Mouse (Mus musculus) forebrain, postnatal 0 days (tissue): ENCODE measurements around the gene Lrrc32. TPM values are rescaled to one million over a fixed set of nuclear protein-coding genes. Genes with fewer than 3 reads are reported as not detected.

ENCODE experiments used
- ATAC-seq: fragments of 200-750 bp; cut with Nextera tagmentation; 2 replicates; pipeline ENCODE4 v1.8.0; 2017; ENCODE audit warnings: mild to moderate bottlenecking, moderate library complexity
- DNase-seq: peaks from one replicate; pipeline ENCODE4 v3.0.0-alpha.2; 2015
- H3K27ac ChIP-seq: fragments of 300-500 bp; sonication (generic); 2 replicates; pipeline ENCODE4 v1.5.1; 2014; ENCODE audit warnings: low read depth, mild to moderate bottlenecking, antibody characterized with exemption, low read length, moderate library complexity, mixed read lengths
- H3K27me3 ChIP-seq: fragments of 300-500 bp; sonication (generic); 2 replicates; pipeline ENCODE4 v1.6.1; 2014; ENCODE audit warnings: mild to moderate bottlenecking, low read length, mixed read lengths; ENCODE audit not compliant: insufficient read depth
- H3K36me3 ChIP-seq: fragments of 300-500 bp; sonication (generic); 2 replicates; pipeline ENCODE4 v1.6.1; 2014; ENCODE audit warnings: mild to moderate bottlenecking, moderate library complexity; ENCODE audit not compliant: insufficient read depth
- H3K4me1 ChIP-seq: fragments of 300-500 bp; sonication (generic); 2 replicates; pipeline ENCODE4 v1.6.1; 2014; ENCODE audit warnings: antibody characterized with exemption; ENCODE audit not compliant: insufficient read depth
- H3K4me2 ChIP-seq: fragments of 300-500 bp; sonication (generic); 2 replicates; pipeline ENCODE4 v1.6.1; 2014; ENCODE audit warnings: low read depth, mild to moderate bottlenecking, moderate library complexity
- H3K4me3 ChIP-seq: fragments of 300-500 bp; sonication (generic); 2 replicates; pipeline ENCODE4 v1.5.1; 2014; ENCODE audit warnings: low read depth, low read length, mixed read lengths
- H3K9ac ChIP-seq: fragments of 300-500 bp; sonication (generic); 2 replicates; pipeline ENCODE4 v1.6.1; 2014; ENCODE audit warnings: mild to moderate bottlenecking
- H3K9me3 ChIP-seq: fragments of 300-500 bp; sonication (generic); 2 replicates; pipeline ENCODE4 v1.6.1; 2016; ENCODE audit warnings: low read length
- CTCF ChIP-seq: sonication (generic); IDR thresholded peaks from 2 replicates; pipeline ENCODE4 v1.5.1; 2016; ENCODE audit warnings: antibody characterized with exemption, control low read depth, low read depth
- WGBS: fragments of 180-500 bp; shearing (Covaris S2); extraction: QIAGEN DNeasy Blood & Tissue Kit; methylation state at CpG from one replicate; pipeline ENCODE4 v1.1.7; 2014; 5-methylcytosine and 5-hydroxymethylcytosine counted together
- polyA plus RNA-seq: library from polyadenylated mRNA; unstranded; fragments of >200 nt; fragmentation: Nextera tagmentation; extraction: Ambion mirVana; gene quantifications from 2 replicates; pipeline ENCODE4 v1.2.1, GENCODE M21; 2015
- total RNA-seq: library from RNA; depleted of rRNA; stranded (reverse); fragments of >200 nt; gene quantifications from 2 replicates; pipeline ENCODE4 v1.2.3, GENCODE M21; 2014

Lrrc32 gene
- total and polyA plus RNA-seq, 2 experiments from 2014 or later = 4.2 to 6.0 TPM

- H3K4me1 ChIP-seq = 0 out of 2 replicates have a peak, but pooled peaks cover 4% of the 10 kb centered on the region
Observed at GRCm38 (mm10) chr7:98493307-98493706, 4.2 kb downstream of the Lrrc32 start.

GRCm38 (mm10) chr7:98493901-98494480 is 4.9 kb downstream of the Lrrc32 start:
- Histone ChIP-seq H3K27ac (no peak overlapping the region), H3K4me2 (no peak overlapping the region), H3K9ac (no peak overlapping the region), H3K4me1 (0 out of 2 replicates have a peak, but pooled peaks cover 4% of the 10 kb centered on the region), H3K4me3 (no peak overlapping the region), H3K9me3 (no peaks in the 10 kb centered on the region), H3K27me3 (no peaks in the 10 kb centered on the region), H3K36me3 (no peaks in the 10 kb centered on the region)
- WGBS = 79% methylated on average over 18 of the region's 18 CpGs
- no peak for TF ChIP-seq CTCF
- ATAC-seq = no peak
- no peak for DNase-seq

More at GRCm38 (mm10) chr7:98493307-98493706, 4.2 kb downstream of the Lrrc32 start:
- WGBS = 64% methylated on average over 2 of the region's 2 CpGs
- Histone ChIP-seq H3K36me3 (no peaks in the 10 kb centered on the region), H3K9ac (no peak overlapping the region), H3K27ac (no peak overlapping the region), H3K4me3 (no peak overlapping the region), H3K9me3 (no peaks in the 10 kb centered on the region), H3K4me2 (no peak overlapping the region), H3K27me3 (no peaks in the 10 kb centered on the region)
- DNase-seq (no peak), ATAC-seq (no peak)
- TF ChIP-seq CTCF = no peak

DNA sequence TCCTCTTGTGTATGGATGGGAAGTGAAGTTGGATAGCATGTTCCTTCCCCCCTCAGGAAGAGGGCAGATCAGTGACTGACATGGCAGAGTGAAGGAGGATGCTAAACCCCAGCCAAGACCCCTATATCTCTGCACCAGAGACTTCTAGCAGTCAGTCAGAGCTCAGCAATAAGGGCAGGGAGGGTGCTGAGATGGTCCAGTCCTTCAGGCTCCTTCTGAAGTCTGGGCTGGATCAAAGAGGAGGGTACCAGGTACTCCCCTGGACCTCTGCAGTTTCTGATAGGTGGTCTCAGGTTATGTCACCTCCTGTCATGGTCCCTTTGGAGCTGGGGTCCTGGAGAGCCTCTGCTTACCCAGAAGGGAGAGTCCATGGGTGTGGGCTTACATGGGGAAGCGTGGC is 6.5 kb downstream of the Lrrc32 start:
- Histone ChIP-seq H3K4me2 (no peak overlapping the region), H3K9me3 (no peaks in the 10 kb centered on the region), H3K36me3 (no peaks in the 10 kb centered on the region), H3K4me1 (no peaks in the 10 kb centered on the region), H3K4me3 (no peak overlapping the region), H3K27ac (no peak overlapping the region), H3K9ac (no peak overlapping the region), H3K27me3 (no peaks in the 10 kb centered on the region)
- TF ChIP-seq CTCF = no peak
- DNase-seq (no peak), ATAC-seq (no peak)
- WGBS = 83% methylated on average over 1 of the region's 1 CpGs

DNA sequence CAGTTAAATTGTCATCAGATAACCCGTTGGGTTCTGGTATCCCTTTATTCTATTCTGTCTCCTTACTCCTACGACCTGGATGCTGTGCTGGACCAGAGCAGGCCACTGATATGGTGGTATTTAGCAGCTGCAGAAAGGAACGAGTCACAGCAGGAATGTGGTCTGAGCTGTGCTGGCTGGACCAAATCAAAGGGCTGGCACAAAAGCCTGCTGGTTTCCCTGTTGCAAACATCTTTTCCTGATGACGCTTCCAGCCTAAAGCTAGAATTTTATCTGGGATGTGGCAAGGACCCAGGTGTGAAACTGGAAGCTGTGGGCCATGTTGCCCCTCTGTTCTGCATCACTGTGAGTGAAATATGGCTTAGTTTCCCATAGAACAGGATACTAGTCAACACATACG is 8.4 kb downstream of the Lrrc32 start:
- TF ChIP-seq CTCF = no peak
- Histone ChIP-seq H3K27me3 (no peaks in the 10 kb centered on the region), H3K4me1 (no peaks in the 10 kb centered on the region), H3K9ac (no peak overlapping the region), H3K4me2 (no peak overlapping the region), H3K36me3 (no peaks in the 10 kb centered on the region), H3K9me3 (no peaks in the 10 kb centered on the region), H3K4me3 (no peak overlapping the region), H3K27ac (no peak overlapping the region)
- 48% methylated on average over 5 of the region's 5 CpGs for WGBS
- ATAC-seq = no peak
- DNase-seq = no peak

DNA sequence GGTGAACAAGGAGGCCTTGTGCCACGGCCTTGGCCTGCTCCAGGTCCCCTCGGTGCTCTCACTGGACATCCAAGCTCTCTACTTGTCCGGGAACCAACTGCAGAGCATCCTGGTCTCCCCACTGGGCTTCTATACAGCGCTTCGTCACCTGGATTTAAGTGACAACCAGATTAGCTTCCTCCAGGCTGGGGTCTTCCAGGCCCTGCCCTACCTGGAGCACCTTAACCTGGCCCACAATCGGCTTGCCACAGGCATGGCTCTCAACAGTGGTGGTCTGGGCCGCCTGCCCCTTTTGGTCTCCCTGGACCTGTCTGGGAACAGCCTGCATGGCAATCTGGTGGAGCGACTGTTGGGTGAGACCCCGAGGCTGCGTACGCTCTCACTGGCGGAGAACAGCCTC is 9.0 kb downstream of the Lrrc32 start:
- no peak for TF ChIP-seq CTCF
- H3K4me3 ChIP-seq = no peak overlapping the region
- H3K4me2 ChIP-seq = no peak overlapping the region
- no peaks in the 10 kb centered on the region for H3K36me3 ChIP-seq
- 90% methylated on average over 12 of the region's 12 CpGs for WGBS
- DNase-seq (no peak), ATAC-seq (no peak)
- H3K27ac ChIP-seq = no peak overlapping the region
- H3K4me1 ChIP-seq = no peaks in the 10 kb centered on the region
- H3K27me3 ChIP-seq = no peaks in the 10 kb centered on the region
- H3K9me3 ChIP-seq = no peaks in the 10 kb centered on the region
- no peak overlapping the region for H3K9ac ChIP-seq

DNA sequence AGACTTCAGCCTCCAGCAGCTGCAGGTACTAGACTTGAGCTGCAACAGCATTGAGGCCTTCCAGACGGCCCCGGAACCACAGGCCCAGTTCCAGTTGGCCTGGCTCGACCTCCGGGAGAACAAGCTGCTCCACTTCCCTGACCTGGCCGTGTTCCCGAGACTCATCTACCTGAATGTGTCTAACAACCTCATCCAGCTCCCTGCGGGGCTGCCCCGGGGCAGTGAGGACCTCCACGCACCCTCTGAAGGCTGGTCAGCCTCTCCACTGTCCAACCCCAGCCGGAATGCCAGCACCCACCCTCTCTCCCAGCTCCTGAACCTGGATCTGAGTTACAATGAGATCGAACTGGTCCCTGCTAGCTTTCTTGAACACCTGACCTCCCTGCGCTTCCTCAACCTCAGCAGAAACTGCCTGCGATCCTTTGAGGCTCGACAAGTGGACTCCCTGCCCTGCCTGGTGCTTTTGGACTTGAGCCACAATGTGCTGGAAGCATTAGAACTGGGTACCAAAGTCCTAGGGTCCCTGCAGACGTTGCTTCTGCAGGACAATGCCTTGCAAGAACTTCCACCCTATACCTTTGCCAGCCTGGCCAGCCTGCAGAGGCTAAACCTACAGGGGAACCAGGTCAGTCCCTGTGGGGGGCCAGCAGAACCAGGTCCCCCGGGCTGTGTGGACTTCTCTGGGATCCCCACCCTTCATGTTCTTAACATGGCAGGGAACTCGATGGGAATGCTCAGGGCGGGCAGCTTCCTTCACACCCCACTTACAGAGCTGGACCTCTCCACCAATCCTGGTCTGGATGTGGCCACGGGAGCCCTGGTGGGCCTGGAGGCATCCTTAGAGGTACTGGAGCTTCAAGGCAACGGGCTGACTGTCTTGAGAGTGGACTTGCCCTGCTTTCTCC is 9.8 kb downstream of the Lrrc32 start:
- 81% methylated on average over 20 of the region's 20 CpGs for WGBS
- Histone ChIP-seq H3K27me3 (no peaks in the 10 kb centered on the region), H3K4me1 (0 out of 2 replicates have a peak, but pooled peaks cover 2% of the 10 kb centered on the region), H3K9me3 (no peaks in the 10 kb centered on the region), H3K4me2 (no peak overlapping the region), H3K4me3 (no peak overlapping the region), H3K27ac (no peak overlapping the region), H3K9ac (no peak overlapping the region), H3K36me3 (no peaks in the 10 kb centered on the region)
- TF ChIP-seq CTCF = no peak
- DNase-seq (no peak), ATAC-seq (no peak)
